Mouse (Mus musculus): ENCODE measurements around the gene Cox8a. TPM values are rescaled to one million over a fixed set of nuclear protein-coding genes. Genes with fewer than 3 reads are reported as not detected.

Gene Cox8a
- polyA plus RNA-seq, 1 experiment from 2014 or later, result 2,471 TPM

- no peak overlapping the region for H3K27ac ChIP-seq
- H3K27me3 ChIP-seq (ENCODE audit: insufficient read depth, low read length), result no peaks in the 10 kb centered on the region
- H3K4me2 ChIP-seq (ENCODE audit: low read length), result no peak overlapping the region
- WGBS, result 15% methylated on average over 11 of the region's 11 CpGs
- H3K9me3 ChIP-seq (replicated peaks; ENCODE audit: low read length), result no peaks in the 10 kb centered on the region
- H3K4me3 ChIP-seq (replicated peaks; ENCODE audit: low read depth, low read length), result no peak overlapping the region
- no peak for DNase-seq (ENCODE audit: low spot score)
- no peak for ATAC-seq (replicated peaks; ENCODE audit: low FRiP score, low read depth)
- TF ChIP-seq CTCF (IDR thresholded peaks at IDR 0.05; ENCODE audit: low read depth), result no peak
- H3K9ac ChIP-seq (ENCODE audit: low read depth, low read length), result no peak overlapping the region
- H3K4me1 ChIP-seq (replicated peaks; ENCODE audit: insufficient read depth, low read length), result peaks cover 20% of the 10 kb centered on the region
- H3K36me3 ChIP-seq (ENCODE audit: insufficient read depth, low read length), result no peaks in the 10 kb centered on the region
Observed at GRCm38 (mm10) chr19:7176041-7176696, 41.2 kb downstream of the Cox8a start.

GRCm38 (mm10) chr19:7172051-7172866 lies 45.2 kb downstream of the Cox8a start:
- H3K9ac ChIP-seq (ENCODE audit: low read depth, low read length), result no peak overlapping the region
- H3K4me2 ChIP-seq (ENCODE audit: low read length), result no peak overlapping the region
- H3K4me1 ChIP-seq (replicated peaks; ENCODE audit: insufficient read depth, low read length), result peaks cover 19% of the 10 kb centered on the region
- DNase-seq (ENCODE audit: low spot score) (peak; percentile 64), ATAC-seq (replicated peaks; ENCODE audit: low FRiP score, low read depth) (peak; percentile 81)
- no peak overlapping the region for H3K4me3 ChIP-seq (replicated peaks; ENCODE audit: low read depth, low read length)
- no peak overlapping the region for H3K27ac ChIP-seq
- 22% methylated on average over 12 of the region's 13 CpGs for WGBS
- H3K36me3 ChIP-seq (ENCODE audit: insufficient read depth, low read length), result no peaks in the 10 kb centered on the region
- no peaks in the 10 kb centered on the region; the same call in 1 of the 2 replicates for H3K27me3 ChIP-seq (ENCODE audit: insufficient read depth, low read length)
- TF ChIP-seq CTCF (IDR thresholded peaks at IDR 0.05; ENCODE audit: low read depth), result no peak
- no peaks in the 10 kb centered on the region for H3K9me3 ChIP-seq (replicated peaks; ENCODE audit: low read length)

DNA sequence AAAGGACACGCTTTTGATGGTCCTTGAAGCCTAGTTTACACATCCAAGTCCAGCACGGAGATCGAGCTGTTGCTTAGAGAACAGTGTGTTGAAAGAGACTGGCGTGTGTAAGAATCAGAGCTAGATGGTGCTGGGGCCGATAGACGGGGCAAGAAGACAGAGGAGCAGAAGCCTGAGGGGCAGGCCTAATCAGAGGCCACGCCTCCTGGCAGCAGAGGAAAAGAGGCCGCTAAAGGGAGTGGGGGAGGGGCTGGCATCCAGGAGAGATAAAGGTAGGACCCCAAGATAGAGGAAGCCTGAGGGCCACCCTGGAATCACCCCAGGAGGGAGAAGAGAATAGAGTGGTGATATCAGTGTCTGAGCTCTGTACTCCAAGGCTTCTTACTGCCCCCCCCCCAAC lies 46.0 kb downstream of the Cox8a start:
- TF ChIP-seq CTCF (IDR thresholded peaks at IDR 0.05; ENCODE audit: low read depth), result no peak
- Histone ChIP-seq H3K9ac (ENCODE audit: low read depth, low read length) (no peak overlapping the region), H3K36me3 (ENCODE audit: insufficient read depth, low read length) (no peaks in the 10 kb centered on the region), H3K9me3 (replicated peaks; ENCODE audit: low read length) (no peaks in the 10 kb centered on the region), H3K4me2 (ENCODE audit: low read length) (no peak overlapping the region), H3K4me3 (replicated peaks; ENCODE audit: low read depth, low read length) (no peak overlapping the region), H3K27me3 (ENCODE audit: insufficient read depth, low read length) (peaks cover 2% of the 10 kb centered on the region; the same call in 1 of the 2 replicates), H3K27ac (peak overlapping the region; percentile 39; the same call in 1 of the 2 replicates), H3K4me1 (replicated peaks; ENCODE audit: insufficient read depth, low read length) (peaks cover 19% of the 10 kb centered on the region)
- ATAC-seq (replicated peaks; ENCODE audit: low FRiP score, low read depth) (no peak), DNase-seq (ENCODE audit: low spot score) (no peak)
- WGBS, result 20% methylated on average over 8 of the region's 8 CpGs

GRCm38 (mm10) chr19:7170916-7171315 lies 46.5 kb downstream of the Cox8a start:
- Histone ChIP-seq H3K27ac (peak overlapping the region; percentile 39; the same call in 1 of the 2 replicates), H3K9ac (ENCODE audit: low read depth, low read length) (no peak overlapping the region), H3K27me3 (ENCODE audit: insufficient read depth, low read length) (peaks cover 4% of the 10 kb centered on the region; the same call in 1 of the 2 replicates), H3K4me3 (replicated peaks; ENCODE audit: low read depth, low read length) (no peak overlapping the region), H3K36me3 (ENCODE audit: insufficient read depth, low read length) (no peaks in the 10 kb centered on the region), H3K9me3 (replicated peaks; ENCODE audit: low read length) (no peaks in the 10 kb centered on the region), H3K4me2 (ENCODE audit: low read length) (no peak overlapping the region), H3K4me1 (replicated peaks; ENCODE audit: insufficient read depth, low read length) (peaks cover 22% of the 10 kb centered on the region)
- TF ChIP-seq CTCF (IDR thresholded peaks at IDR 0.05; ENCODE audit: low read depth), result no peak
- WGBS, result 61% methylated on average over 6 of the region's 6 CpGs
- DNase-seq (ENCODE audit: low spot score) (no peak), ATAC-seq (replicated peaks; ENCODE audit: low FRiP score, low read depth) (no peak)

GRCm38 (mm10) chr19:7168423-7168822 lies 49.0 kb downstream of the Cox8a start:
- TF ChIP-seq CTCF (IDR thresholded peaks at IDR 0.05; ENCODE audit: low read depth), result no peak
- WGBS, result 45% methylated on average over 2 of the region's 2 CpGs
- H3K9ac ChIP-seq (ENCODE audit: low read depth, low read length), result no peak overlapping the region
- H3K9me3 ChIP-seq (replicated peaks; ENCODE audit: low read length), result no peaks in the 10 kb centered on the region
- DNase-seq (ENCODE audit: low spot score) (no peak), ATAC-seq (replicated peaks; ENCODE audit: low FRiP score, low read depth) (no peak)
- no peak overlapping the region for H3K4me3 ChIP-seq (replicated peaks; ENCODE audit: low read depth, low read length)
- H3K27me3 ChIP-seq (ENCODE audit: insufficient read depth, low read length), result peaks cover 4% of the 10 kb centered on the region
- peaks cover 29% of the 10 kb centered on the region for H3K4me1 ChIP-seq (replicated peaks; ENCODE audit: insufficient read depth, low read length)
- no peak overlapping the region for H3K27ac ChIP-seq
- no peaks in the 10 kb centered on the region for H3K36me3 ChIP-seq (ENCODE audit: insufficient read depth, low read length)
- no peak overlapping the region for H3K4me2 ChIP-seq (ENCODE audit: low read length)

DNA sequence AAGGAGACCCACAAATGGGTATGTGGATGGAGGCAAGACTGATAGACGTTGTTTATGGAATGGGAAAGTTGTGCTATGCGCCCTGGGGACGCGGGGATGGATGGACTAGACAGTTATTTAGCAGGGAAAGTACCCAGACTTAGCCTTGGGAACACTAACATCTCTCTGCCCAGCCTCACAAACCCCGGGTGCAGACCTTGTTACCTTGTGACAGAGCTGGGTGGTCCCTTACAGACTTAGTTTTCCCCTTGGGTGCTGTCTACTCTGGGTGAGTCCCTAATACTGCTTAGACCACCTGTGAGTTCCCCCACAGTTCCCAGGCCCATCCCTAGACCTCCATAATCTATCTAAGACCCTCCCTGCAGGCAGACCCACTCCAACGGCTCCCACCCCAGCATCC lies 50.6 kb downstream of the Cox8a start:
- ATAC-seq (replicated peaks; ENCODE audit: low FRiP score, low read depth) (no peak), DNase-seq (ENCODE audit: low spot score) (no peak)
- H3K4me3 ChIP-seq (replicated peaks; ENCODE audit: low read depth, low read length), result no peak overlapping the region
- peaks cover 27% of the 10 kb centered on the region for H3K4me1 ChIP-seq (replicated peaks; ENCODE audit: insufficient read depth, low read length)
- peaks cover 4% of the 10 kb centered on the region for H3K27me3 ChIP-seq (ENCODE audit: insufficient read depth, low read length)
- H3K9ac ChIP-seq (ENCODE audit: low read depth, low read length), result no peak overlapping the region
- no peak overlapping the region for H3K27ac ChIP-seq
- TF ChIP-seq CTCF (IDR thresholded peaks at IDR 0.05; ENCODE audit: low read depth), result no peak
- H3K4me2 ChIP-seq (ENCODE audit: low read length), result no peak overlapping the region
- 14% methylated on average over 6 of the region's 6 CpGs for WGBS
- H3K9me3 ChIP-seq (replicated peaks; ENCODE audit: low read length), result no peaks in the 10 kb centered on the region
- no peaks in the 10 kb centered on the region for H3K36me3 ChIP-seq (ENCODE audit: insufficient read depth, low read length)
